Mouse (Mus musculus) liver, embryonic 14.5 days (tissue): Measurements from ENCODE around the gene Usp44.
A peak's percentile ranks its signal among the peaks of the same experiment; 100 is the strongest.

Experiments used
- CTCF ChIP-seq: IDR thresholded peaks from 2 replicates; pipeline ENCODE4 v1.5.1; 2016; ENCODE audit warnings: antibody characterized with exemption, low read depth, control low read depth
- EP300 ChIP-seq: IDR thresholded peaks from 2 replicates; pipeline ENCODE4 v1.6.1; 2016; ENCODE audit warnings: antibody characterized with exemption, low read depth

- TF ChIP-seq EP300 (peak; percentile 98), CTCF (no peak)
These were observed 59.7 kb downstream of the Usp44 start for GRCm38 (mm10) chr10:93891031-93891430.
